Mouse (Mus musculus): ENCODE data around the gene Slc38a7. TPM values are rescaled to one million over a fixed set of nuclear protein-coding genes. Genes with fewer than 3 reads are reported as not detected.
"Not testable (repeated sequence)": the region's sequence is repeated elsewhere in the genome, so short reads cannot be mapped to it uniquely, and the experiment has no call there.

The Slc38a7 gene
- polyA plus RNA-seq, 3 experiments from 2014 or later: 4.1 to 9.2 (median 6.9) TPM

DNA sequence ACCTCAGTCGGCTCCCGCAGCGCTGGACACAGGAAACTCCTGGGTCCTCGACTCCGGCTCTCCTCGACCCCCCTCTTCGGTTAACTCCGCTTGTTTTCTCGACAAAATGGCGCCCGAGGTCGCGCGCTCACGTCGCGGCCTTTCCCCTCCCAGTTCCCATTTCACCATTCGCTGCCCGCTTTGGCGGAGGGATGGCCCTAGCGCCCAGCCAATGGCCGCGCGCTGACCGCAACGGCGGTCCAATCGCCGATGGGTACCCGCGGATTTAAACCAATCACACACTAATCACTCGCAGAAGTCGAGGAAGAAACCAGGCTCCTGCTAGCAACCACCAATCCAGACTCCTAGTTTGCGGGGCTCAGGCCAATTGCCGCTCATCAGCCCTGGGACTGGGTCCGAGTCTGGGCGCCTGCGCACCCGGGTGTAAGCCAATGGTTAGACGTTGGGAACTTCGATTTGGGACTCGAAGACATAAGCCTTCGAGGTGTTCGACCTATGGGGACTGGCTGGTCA, 46.0 kb downstream of the Slc38a7 start, which contains the start of gene Cnot1:
Gene Cnot1 (minus strand): TSS at position 134 of the 513 bp plus-strand sequence.
- peak; percentile 90 for ATAC-seq

GRCm38 (mm10) chr8:95806461-95807191, 46.7 kb downstream of the Slc38a7 start:
- ATAC-seq: no peak

DNA sequence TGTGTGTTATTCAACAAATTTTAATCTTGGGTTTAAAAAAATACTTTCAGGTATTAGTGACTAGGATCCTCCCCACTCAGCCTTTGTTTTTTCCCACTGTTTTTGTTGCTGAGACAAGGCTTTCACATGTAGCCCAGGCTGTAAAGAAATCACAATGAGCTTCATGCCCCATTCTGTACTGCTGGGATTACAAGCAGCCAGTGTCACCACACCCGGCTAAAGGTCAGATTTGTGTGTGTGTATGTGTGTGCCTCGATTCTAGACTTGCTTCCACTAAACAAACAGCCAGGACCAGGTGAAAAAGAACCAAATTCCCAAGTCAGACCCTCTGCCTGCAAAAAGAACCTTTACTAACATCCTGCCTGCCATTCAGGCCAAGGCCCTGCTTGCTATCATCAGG, 47.9 kb downstream of the Slc38a7 start:
- ATAC-seq: no peak

DNA sequence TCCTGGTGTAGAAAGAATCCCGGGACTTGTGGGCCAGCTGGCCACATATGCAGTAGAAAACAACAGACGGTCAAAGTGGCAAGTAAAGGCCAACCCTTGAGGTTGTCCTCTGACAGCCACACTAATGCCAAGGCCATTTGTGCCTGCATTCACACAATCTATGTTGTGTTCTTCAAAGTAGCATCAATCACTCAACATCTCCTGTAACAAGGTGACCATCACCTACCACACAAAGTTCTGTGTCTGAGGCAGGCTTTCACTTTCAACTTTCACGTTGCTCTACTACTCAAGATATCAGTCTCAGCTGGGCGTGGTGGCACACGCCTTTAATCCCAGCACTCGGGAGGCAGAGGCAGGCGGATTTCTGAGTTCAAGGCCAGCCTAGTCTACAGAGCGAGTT, 51.1 kb downstream of the Slc38a7 start:
- no peak for ATAC-seq

GRCm38 (mm10) chr8:95801476-95802064, 51.8 kb downstream of the Slc38a7 start:
- no peak for ATAC-seq

DNA sequence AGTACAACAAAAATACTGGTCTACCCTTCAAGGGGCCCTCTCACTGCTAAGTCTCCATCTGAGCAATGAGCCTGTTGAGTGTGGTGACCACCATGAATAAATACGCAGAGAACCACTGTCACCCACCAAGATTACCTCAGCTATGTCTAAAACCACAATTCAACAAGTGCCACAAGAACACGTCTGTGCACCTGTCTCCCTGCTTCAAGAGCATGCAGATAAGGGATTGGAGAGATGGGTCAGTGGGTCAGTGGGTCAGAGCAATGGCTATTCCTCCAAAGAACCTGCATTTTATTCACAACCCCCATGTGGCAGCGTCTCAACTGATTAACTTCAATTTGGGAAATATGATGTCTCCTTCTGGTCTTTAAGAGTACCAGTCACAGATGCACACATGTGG, 53.0 kb downstream of the Slc38a7 start:
- peak; percentile 9 for ATAC-seq

DNA sequence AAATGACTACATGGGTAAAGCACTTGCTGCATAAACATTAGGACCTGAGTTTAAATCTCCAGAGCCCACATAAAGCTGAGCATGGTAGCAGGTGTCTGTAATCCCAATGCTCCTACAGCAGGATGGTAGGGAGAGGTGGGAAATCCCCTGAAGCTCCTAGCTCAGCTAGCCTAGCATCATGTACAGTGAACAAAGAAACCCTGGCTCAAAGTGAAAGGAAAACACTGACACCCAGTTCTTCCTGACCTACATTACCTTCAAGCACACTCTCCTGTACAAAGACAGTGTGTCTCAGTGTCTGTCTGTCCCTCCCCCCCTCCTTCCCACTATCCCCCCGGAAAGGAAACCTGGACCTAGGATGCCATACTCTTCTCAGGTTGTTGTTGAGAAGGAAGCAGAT, 53.4 kb downstream of the Slc38a7 start:
- ATAC-seq: peak; percentile 77

DNA sequence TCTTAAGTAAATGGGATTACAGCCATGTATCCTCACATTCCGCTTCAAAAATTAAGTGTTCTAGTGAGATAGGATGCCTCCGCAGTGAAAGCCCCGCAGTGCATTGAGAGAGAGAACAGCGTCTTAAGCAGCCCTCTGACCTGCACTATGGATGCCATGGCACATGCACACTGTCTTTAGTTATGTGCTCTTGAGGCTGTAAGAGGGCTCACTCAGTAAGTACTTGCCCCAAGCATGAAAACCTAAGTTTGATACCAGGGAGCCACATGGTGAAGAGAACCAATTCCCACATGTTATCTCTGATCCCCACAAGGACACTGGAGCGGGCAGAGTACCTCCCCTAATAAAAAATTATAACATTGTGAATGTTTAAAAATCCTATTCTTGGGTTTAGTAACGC, 54.2 kb downstream of the Slc38a7 start:
- no peak for ATAC-seq

GRCm38 (mm10) chr8:95795333-95796061, 57.8 kb downstream of the Slc38a7 start:
- not testable (repeated sequence) for ATAC-seq

Other genes starting within 250 kb of the Slc38a7 start
- gene Gins3, start 220.1 kb downstream of the Slc38a7 start, polyA plus RNA-seq (2017; shearing (Covaris generic)): 10 to 100 TPM in 1 of 3 experiments, 1 to 10 TPM in 2; 8.3 to 13.8 (median 9.1) TPM
- 1 to 10 TPM; 1.3 to 2.7 (median 1.7) TPM for gene Ndrg4, start 176.6 kb downstream of the Slc38a7 start, polyA plus RNA-seq (2017; shearing (Covaris generic))
- 10 to 100 TPM in 1 of 3 experiments, 1 to 10 TPM in 2; 6.3 to 10.5 (median 9.7) TPM for gene Setd6, start 137.7 kb downstream of the Slc38a7 start, polyA plus RNA-seq (2017; shearing (Covaris generic))
- 10 to 100 TPM; 88.9 to 95.1 (median 94.7) TPM for gene Cnot1, start 46.1 kb downstream of the Slc38a7 start, polyA plus RNA-seq (2017; shearing (Covaris generic))
- 100 to 1,000 TPM; 257 to 291 (median 281) TPM for gene Sap18b, start 28.2 kb downstream of the Slc38a7 start, polyA plus RNA-seq (2017; shearing (Covaris generic))
- 100 to 1,000 TPM in 2 of 3 experiments, 10 to 100 TPM in 1; 67.0 to 136 (median 118) TPM for gene Got2, start 35.0 kb upstream of the Slc38a7 start, polyA plus RNA-seq (2017; shearing (Covaris generic))

Measured in inflammation-experienced regulatory T-cells, adult 6 months (primary cell).